Mouse (Mus musculus) MEL (cell line): Measurements from ENCODE around the gene 1110051M20Rik.

Source experiments
- BHLHE40 ChIP-seq: IDR thresholded peaks from 2 replicates; pipeline ENCODE4 v1.6.1; 2012; ENCODE audit warnings: low read depth, mild to moderate bottlenecking, inconsistent platforms, low read length, improper control_type of control experiment, borderline replicate concordance
- CTCF ChIP-seq, 3 experiments: IDR thresholded peaks in 2 of 3; conservative IDR thresholded peaks in 1 of 3; 2 replicates each; pipeline ENCODE4 v1.5.1; 2011 to 2012; ENCODE audit warnings: low read length in 3 of 3, low read depth in 2 of 3, mild to moderate bottlenecking in 2 of 3, improper control_type of control experiment in 1 of 3, inconsistent platforms in 1 of 3, mixed read lengths in 1 of 3, moderate library complexity in 1 of 3; ENCODE audit not compliant: control insufficient read depth in 1 of 3, insufficient read depth in 1 of 3, poor library complexity in 1 of 3, severe bottlenecking in 1 of 3
- E2F4 ChIP-seq: IDR thresholded peaks from 2 replicates; pipeline ENCODE4 v1.6.1; 2011; ENCODE audit warnings: low read depth, low read length, improper control_type of control experiment, borderline replicate concordance
- ELF1 ChIP-seq: IDR thresholded peaks from 2 replicates; pipeline ENCODE4 v1.6.1; 2014; ENCODE audit warnings: low read depth, mild to moderate bottlenecking, inconsistent platforms, low read length, improper control_type of control experiment, moderate library complexity
- EP300 ChIP-seq, 2 experiments: IDR thresholded peaks; 2 replicates each; pipeline ENCODE4 v1.6.1; 2011; ENCODE audit warnings: improper control_type of control experiment in 2 of 2, low read length in 2 of 2, low read depth in 1 of 2, mild to moderate bottlenecking in 1 of 2
- MAX ChIP-seq: IDR thresholded peaks from 2 replicates; pipeline ENCODE4 v1.6.1; 2011; ENCODE audit warnings: low read length, improper control_type of control experiment
- MXI1 ChIP-seq: IDR thresholded peaks from 2 replicates; pipeline ENCODE4 v1.6.1; 2011; ENCODE audit warnings: mild to moderate bottlenecking, low read depth, low read length, improper control_type of control experiment
- MYB ChIP-seq: IDR thresholded peaks from 2 replicates; pipeline ENCODE4 v1.6.1; 2011; ENCODE audit warnings: mild to moderate bottlenecking, low read depth, low read length, improper control_type of control experiment
- NELFE ChIP-seq: IDR thresholded peaks from 2 replicates; pipeline ENCODE4 v1.6.1; 2011; ENCODE audit warnings: low read depth, low read length, improper control_type of control experiment
- POLR2A ChIP-seq, 2 experiments: IDR thresholded peaks; 2 replicates each; pipeline ENCODE4 v1.6.1; 2011 to 2012; ENCODE audit warnings: low read length in 2 of 2, mild to moderate bottlenecking in 2 of 2, control low read depth in 1 of 2, improper control_type of control experiment in 1 of 2, low read depth in 1 of 2, moderate library complexity in 1 of 2; ENCODE audit not compliant: control insufficient read depth in 1 of 2, insufficient read depth in 1 of 2, poor library complexity in 1 of 2
- POLR2AphosphoS5 ChIP-seq: IDR thresholded peaks from 2 replicates; pipeline ENCODE4 v1.6.1; 2012; ENCODE audit warnings: low read depth, borderline replicate concordance, mild to moderate bottlenecking, inconsistent platforms, low read length, moderate library complexity, mixed read lengths
- TAL1 ChIP-seq: IDR thresholded peaks from 2 replicates; pipeline ENCODE4 v1.6.1; 2012; ENCODE audit warnings: mild to moderate bottlenecking, inconsistent platforms, low read length, moderate library complexity, mixed read lengths

DNA sequence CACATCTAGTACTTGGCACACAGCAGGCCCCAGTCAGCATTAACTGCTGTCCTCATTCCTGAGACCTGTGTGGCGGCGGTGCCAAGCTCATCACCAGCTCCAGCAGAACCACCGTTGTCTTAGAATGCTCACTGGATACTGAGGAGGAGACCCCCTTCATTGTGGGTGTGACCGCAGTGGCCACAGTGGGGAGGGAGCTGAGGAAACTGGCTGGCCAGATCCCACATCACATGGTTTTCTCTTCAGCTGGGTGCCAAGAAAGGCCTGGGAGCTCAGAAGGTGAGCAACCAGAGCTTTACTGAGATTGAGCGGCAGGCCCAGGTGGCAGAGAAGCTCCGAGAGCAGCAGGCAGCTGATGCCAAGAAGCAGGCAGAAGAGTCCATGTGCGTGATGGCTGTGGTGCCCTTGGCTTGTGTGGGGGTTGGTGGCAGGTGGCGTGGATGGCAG is 174.8 kb downstream of the 1110051M20Rik start:
- no peak for TF ChIP-seq POLR2AphosphoS5
- TF ChIP-seq MYB = no peak
- TF ChIP-seq CTCF (IDR thresholded peaks at IDR 0.05 in 2 of 3, conservative IDR thresholded peaks at IDR 0.05 in 1 of 3; ENCODE audit: control insufficient read depth in 1 of 3, insufficient read depth in 1 of 3, low read depth in 2 of 3, low read length in 3 of 3, poor library complexity in 1 of 3, severe bottlenecking in 1 of 3) = no peak
- no peak for TF ChIP-seq POLR2A (IDR thresholded peaks at IDR 0.05; ENCODE audit: control insufficient read depth in 1 of 2, insufficient read depth in 1 of 2, low read depth in 1 of 2, low read length in 2 of 2, poor library complexity in 1 of 2)
- TF ChIP-seq EP300 (IDR thresholded peaks at IDR 0.05; ENCODE audit: low read depth in 1 of 2, low read length in 2 of 2) = no peak
- TF ChIP-seq MAX = no peak
- TF ChIP-seq E2F4 = no peak
- no peak for TF ChIP-seq ELF1
- TF ChIP-seq TAL1 = no peak
- TF ChIP-seq MXI1 = no peak
- TF ChIP-seq NELFE = no peak
- TF ChIP-seq BHLHE40 = no peak
